ENCODE assay signal across 8 mouse cellular contexts in genomic region chr16:28444993-28445799, GRCm38 (mm10).
DNase-seq lines count a peak whose midpoint lies in the region; ATAC-seq and TF ChIP-seq lines count a peak whose summit lies in the region.

No protein-coding gene starts in this region.

- H3K4me1 ChIP-seq in forebrain, embryonic 11.5 days (replicated peaks; ENCODE audit: control insufficient read depth, insufficient read depth, low read length) = no peaks in the 10 kb centered on the region
- H3K4me1 ChIP-seq in intestine, postnatal 0 days (replicated peaks; ENCODE audit: control insufficient read depth, insufficient read depth, low read length) = 0 out of 2 replicates have a peak, but pooled peaks cover 4% of the 10 kb centered on the region

- peak overlapping the region; percentile 65; the same call in 1 of the 2 replicates for H3K9ac ChIP-seq in forebrain, embryonic 11.5 days (ENCODE audit: low read length)
- H3K9ac ChIP-seq in intestine, postnatal 0 days (ENCODE audit: low read depth, low read length) = no peak overlapping the region

- peak overlapping the region; percentile 96 for H3K4me2 ChIP-seq in forebrain, embryonic 11.5 days (ENCODE audit: low read depth, low read length, severe bottlenecking)
- H3K4me2 ChIP-seq in intestine, postnatal 0 days (replicated peaks; ENCODE audit: low read depth) = peak overlapping the region; percentile 99

- peaks cover 24% of the 10 kb centered on the region for H3K27me3 ChIP-seq in forebrain, embryonic 11.5 days (ENCODE audit: control insufficient read depth, insufficient read depth, low read length)
- peaks cover 58% of the 10 kb centered on the region for H3K27me3 ChIP-seq in intestine, postnatal 0 days (replicated peaks; ENCODE audit: control insufficient read depth, insufficient read depth, low read length)

- peak overlapping the region; percentile 63 for H3K4me3 ChIP-seq in forebrain, embryonic 11.5 days (ENCODE audit: low read depth, low read length)
- H3K4me3 ChIP-seq in intestine, postnatal 0 days (ENCODE audit: low read depth, low read length) = peak overlapping the region; percentile 63

- H3K36me3 ChIP-seq in forebrain, embryonic 11.5 days (ENCODE audit: control insufficient read depth, insufficient read depth, low read length) = no peaks in the 10 kb centered on the region
- no peaks in the 10 kb centered on the region for H3K36me3 ChIP-seq in intestine, postnatal 0 days (ENCODE audit: control insufficient read depth, insufficient read depth)

- H3K27ac ChIP-seq in forebrain, embryonic 11.5 days (ENCODE audit: low read depth, low read length) = no peak overlapping the region
- H3K27ac ChIP-seq in intestine, postnatal 0 days (ENCODE audit: low read depth, low read length) = no peak overlapping the region

- TF ChIP-seq CTCF in intestine, postnatal 0 days (IDR thresholded peaks at IDR 0.05; ENCODE audit: low read depth) = peak; percentile 28

- DNase-seq in layer of hippocampus, postnatal 14 days (ENCODE audit: low spot score in 2 of 2) = peak; percentile 9 to 12
- DNase-seq in layer of hippocampus, adult 8-10 months (ENCODE audit: low spot score in 2 of 2) = no peak
- peak; percentile 72 for DNase-seq in forebrain, embryonic 11.5 days (ENCODE audit: low spot score)
- peak; percentile 50 for DNase-seq in lung, postnatal 10 days
- peak; percentile 35 for DNase-seq in right cerebral cortex, postnatal 14 days
- DNase-seq in thymus, adult 18-20 months = no peak

- H3K9me3 ChIP-seq in forebrain, embryonic 11.5 days (ENCODE audit: control insufficient read depth, low read length) = no peaks in the 10 kb centered on the region
- H3K9me3 ChIP-seq in intestine, postnatal 0 days (ENCODE audit: control insufficient read depth) = no peaks in the 10 kb centered on the region

- ATAC-seq in cerebellum, adult (ENCODE audit: insufficient number of reproducible peaks, low FRiP score, low TSS enrichment) = peak; percentile 38
- peak; percentile 37 for ATAC-seq in forebrain, embryonic 11.5 days (replicated peaks; ENCODE audit: low FRiP score)
- 0 out of 2 replicates have a peak, but pooled peaks have one; percentile 19 for ATAC-seq in intestine, postnatal 0 days

- 1% methylated on average over 51 of the region's 51 CpGs for whole genome bisulfite sequencing in forebrain, embryonic 11.5 days
- WGBS in intestine, postnatal 0 days = 1% methylated on average over 51 of the region's 51 CpGs

Comparison
In these comparisons a context has a peak if more than half of its experiments do, and no peak if none do; other contexts are left out.
1. DNase-seq: peak in layer of hippocampus, postnatal 14 days (2 of 2), forebrain, embryonic 11.5 days (single experiment), lung, postnatal 10 days (single experiment) and right cerebral cortex, postnatal 14 days (single experiment); none in layer of hippocampus, adult 8-10 months (0 of 2) and thymus, adult 18-20 months (0 of 2).
2. Peak in every context shown above with its lines, with median percentiles within 50 percentile points of each other: ATAC-seq.